Mouse (Mus musculus) cerebellum, adult 2 months (tissue): ENCODE results near the gene Klhdc1.

Experiments used
- CTCF ChIP-seq: fragments of 200-500 bp; IDR thresholded peaks from 2 replicates; pipeline ENCODE4 v1.5.1; 2011; ENCODE audit warnings: low read depth, mild to moderate bottlenecking, control low read depth, low read length, moderate library complexity, borderline replicate concordance; ENCODE audit not compliant: insufficient read depth
- POLR2A ChIP-seq: fragments of 200-500 bp; IDR thresholded peaks from 2 replicates; pipeline ENCODE4 v1.6.1; 2011; ENCODE audit warnings: low read length, control low read depth, borderline replicate concordance; ENCODE audit not compliant: insufficient read depth

DNA sequence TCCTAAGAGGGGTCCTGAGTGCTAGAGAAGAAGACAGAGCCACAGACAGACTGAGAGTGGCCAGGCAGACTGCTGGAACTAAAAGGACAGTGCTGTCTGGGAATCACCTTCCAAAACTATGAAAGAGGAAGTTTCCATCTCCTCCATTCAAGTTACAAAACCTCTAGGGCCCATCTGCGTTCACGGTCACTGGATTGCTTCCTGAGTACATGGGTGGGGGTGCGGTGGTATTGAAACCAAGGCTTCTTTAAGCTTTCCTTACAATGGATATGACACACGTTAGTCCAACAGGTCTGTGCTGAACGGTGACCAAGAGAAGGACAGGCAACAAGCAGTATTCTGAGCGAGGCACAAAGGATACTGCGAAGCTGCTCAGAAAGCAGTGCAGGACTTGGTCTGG is 26.6 kb upstream of the Klhdc1 start:
- TF ChIP-seq CTCF (no peak), POLR2A (no peak)
